Mouse (Mus musculus): ENCODE results near the gene Rnf5.
A peak's percentile ranks its signal among the peaks of the same experiment; 100 is the strongest.

Gene Rnf5

GRCm38 (mm10) chr17:34603375-34604060 is at the start of gene Rnf5:
Rnf5 (minus strand) TSS chr17:34603690.
- DNase-seq: peak; percentile 98

DNA sequence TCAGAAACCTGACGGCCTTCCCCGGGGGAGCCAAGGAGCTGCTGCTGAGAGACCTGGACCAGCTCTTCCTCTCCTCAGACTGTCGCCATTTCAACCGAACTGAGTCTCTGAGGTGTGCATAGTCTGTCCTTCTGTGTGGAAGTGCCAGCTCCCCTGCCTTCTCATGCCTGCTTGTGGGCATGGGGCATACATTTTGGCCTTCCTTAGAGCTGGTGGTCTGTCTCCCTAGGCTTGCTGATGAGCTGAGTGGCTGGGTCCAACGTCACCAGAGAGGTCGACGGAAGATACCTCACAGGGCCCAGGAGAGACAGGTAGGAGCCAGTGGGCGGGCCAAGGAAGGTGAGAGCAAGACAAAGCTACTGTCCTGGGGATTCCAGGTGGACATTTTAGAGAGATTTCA is 49.5 kb upstream of the Rnf5 start:
- no peak for DNase-seq

GRCm38 (mm10) chr17:34652546-34652945 is 49.1 kb upstream of the Rnf5 start:
- DNase-seq: no peak

DNA sequence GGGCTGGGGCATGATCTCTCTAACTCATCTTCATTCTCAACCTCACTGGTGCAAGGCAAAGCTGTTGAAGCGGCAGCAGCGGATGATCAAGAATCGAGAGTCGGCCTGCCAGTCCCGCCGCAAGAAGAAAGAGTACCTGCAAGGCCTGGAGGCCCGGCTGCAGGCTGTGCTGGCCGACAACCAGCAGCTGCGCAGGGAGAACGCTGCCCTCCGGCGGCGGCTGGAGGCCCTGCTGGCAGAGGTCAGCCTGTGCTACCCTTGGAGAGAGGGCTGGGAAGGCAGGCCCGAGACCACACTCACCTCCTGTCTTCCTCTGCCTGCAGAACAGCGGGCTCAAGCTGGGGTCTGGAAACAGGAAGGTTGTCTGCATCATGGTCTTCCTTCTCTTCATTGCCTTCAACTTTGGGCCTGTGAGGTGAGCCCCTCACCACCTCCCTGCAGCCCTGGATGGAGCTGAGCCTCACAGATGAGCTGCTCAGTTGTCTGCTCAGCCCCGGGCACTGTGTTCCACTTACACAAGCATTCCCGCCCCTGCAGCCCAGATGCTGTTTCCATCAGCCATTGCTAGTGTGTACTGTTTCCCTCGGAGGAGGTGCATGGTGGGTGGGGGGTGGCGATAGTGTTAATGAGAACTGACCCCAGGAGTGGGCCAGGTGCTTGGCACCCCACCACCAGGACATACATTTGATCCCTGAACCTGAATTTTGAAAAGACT is 48.2 kb upstream of the Rnf5 start:
- no peak for DNase-seq

DNA sequence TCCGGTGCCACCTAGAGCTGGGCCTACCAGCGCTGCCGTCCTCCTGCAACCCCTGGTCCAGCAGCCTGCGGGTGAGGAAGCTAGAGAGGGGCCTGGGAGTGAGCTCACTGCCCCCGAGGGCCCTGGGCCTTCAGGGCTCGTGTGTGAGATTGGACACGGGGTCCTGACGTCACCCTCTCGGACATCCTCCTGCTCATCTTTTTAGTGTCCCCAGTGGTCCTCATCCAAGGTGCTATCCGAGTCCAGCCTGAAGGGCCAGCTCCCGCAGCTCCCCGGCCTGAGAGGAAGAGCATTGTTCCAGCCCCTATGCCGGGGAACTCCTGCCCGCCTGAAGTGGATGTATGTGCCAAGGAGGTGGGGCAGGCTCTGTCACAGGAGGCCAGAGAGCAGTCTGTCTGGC is 47.3 kb upstream of the Rnf5 start:
- DNase-seq: no peak

- DNase-seq: no peak
These were observed 45.8 kb upstream of the Rnf5 start for GRCm38 (mm10) chr17:34649106-34649864.

DNA sequence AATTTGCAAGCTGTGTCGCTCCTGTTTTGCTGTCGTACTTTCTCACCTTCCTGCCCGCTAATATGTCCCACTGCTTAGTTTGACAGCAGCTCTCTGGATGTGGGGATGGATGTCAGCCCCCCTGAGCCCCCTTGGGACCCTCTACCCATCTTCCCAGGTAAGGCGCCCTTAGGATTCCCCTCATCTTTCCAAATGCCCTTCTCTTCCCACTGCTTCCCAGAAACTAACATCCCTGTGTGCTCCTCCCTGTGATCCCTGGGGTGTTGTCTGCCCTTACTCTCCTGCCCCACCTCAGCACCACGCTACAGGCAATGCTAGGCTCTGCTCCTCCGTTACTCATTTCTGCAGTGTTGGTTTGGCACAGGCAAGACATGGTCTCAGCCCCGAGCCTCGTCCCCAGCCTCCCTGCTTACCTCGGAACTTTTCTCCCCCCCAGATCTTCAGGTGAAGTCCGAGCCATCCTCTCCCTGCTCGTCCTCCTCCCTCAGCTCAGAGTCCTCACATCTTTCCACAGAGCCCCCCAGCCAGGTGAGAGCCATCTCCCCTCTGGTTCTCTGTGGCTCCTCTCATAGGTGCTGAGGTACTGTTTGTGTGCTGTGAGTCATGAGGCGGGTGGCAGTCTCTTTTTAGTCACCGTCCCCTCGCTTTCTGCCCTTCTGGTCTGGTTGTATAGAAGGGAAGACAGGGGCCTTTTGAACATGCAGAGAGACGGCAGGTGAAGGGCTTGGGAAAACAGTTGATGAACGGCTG is 44.8 kb upstream of the Rnf5 start:
- peak; percentile 30 for DNase-seq

- peak; percentile 94 for DNase-seq
These were observed 43.7 kb upstream of the Rnf5 start, which contains the start of gene Atf6b for GRCm38 (mm10) chr17:34646906-34647787. Atf6b (plus strand) TSS chr17:34647146.

DNA sequence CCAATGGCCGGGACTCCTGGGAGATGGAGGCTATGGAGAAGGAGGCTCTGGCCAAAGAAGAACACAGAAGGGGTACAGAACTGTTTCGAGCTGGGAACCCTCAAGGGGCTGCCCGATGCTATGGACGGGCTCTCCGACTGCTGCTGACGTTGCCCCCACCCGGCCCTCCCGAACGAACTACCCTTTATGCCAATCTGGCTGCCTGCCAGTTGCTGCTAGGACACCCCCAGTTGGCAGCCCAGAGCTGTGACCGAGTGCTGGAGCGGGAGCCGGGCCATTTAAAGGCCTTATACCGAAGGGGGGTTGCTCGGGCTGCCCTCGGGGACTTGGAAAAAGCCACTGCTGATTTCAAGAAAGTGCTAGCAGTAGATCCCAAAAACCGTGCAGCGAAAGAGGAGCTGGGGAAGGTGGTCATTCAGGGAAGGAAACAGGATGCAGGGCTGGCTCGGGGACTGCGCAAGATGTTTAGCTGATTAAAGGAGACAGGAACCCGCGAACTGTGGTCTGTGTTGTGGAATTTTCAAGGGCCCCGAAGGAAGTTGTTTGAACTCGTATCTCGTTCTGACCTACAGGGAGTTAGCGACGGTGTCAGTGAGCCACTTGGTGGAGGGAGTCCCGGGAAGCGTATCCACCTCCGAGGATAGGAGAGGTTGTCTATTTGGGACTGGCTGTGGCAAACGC is 42.5 kb upstream of the Rnf5 start:
- peak; percentile 60 for DNase-seq

DNA sequence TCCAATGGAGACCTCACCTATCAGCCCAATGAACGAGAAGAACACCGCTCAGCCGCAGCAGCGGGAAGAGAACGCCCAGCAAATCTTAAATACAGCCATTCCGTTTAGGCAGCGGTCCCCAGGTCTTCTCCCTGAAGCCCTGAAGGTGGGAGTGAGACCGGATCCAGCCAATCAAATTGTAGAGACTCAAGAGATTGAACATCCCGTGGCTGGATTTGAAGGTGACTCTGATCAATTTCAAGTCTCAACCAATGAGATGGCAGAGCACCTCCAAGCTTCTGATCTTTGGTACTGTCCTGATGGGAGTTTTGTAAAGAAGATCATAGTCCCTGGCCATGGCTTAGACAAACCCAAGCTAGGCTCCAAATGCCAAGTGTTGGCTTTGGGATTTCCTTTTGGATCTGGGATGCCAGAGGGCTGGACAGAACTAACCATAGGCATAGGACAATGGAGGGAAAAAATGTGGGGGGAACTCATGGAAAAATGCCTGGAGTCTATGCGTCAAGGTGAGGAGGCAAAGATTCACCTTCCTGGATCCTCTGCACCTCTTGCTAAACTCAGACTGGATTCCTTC is 41.9 kb upstream of the Rnf5 start:
- no peak for DNase-seq

- peak; percentile 95 for DNase-seq
These were observed 41.1 kb upstream of the Rnf5 start, which contains the start of gene Fkbpl for GRCm38 (mm10) chr17:34644608-34645007. Fkbpl (plus strand) TSS chr17:34644764.

DNA sequence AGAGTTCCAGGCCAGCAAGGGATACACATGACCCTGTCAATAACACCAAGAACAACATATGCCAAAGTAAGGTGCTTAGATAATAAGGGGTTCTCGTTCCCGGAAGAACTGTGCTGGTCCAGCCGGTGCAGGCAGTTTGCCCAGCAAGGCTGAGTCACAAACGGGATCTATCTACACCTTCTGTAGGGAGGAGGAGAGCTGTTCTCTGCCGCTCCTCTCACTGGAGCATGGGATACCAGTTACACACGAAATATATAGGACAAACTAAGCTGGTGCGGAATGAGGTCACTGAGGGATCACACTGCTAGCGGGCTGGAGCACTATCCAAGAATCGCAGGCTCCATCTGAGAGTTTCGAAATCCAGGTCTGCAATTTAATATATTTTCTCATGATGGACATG is 40.5 kb upstream of the Rnf5 start:
- peak; percentile 61 for DNase-seq

DNA sequence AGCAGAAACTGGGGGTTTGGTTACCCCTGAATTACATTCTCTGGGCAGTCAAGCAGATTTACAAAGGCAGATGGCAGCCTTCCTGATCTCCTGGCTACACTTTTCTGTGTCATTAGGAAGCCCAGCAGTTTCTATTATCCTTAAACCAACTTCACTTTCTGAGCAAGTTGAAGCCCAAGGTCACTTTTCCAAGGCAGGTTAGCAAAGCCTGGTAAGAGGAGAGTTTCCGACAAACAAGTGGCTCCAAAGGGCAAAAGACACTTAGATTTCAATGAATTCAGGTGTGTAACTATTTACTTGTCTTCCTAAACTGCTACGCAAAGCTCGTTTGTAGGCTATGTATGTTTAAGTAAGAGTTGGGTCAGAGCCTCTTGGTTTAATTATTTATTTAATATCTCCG is 39.9 kb upstream of the Rnf5 start:
- no peak for DNase-seq

DNA sequence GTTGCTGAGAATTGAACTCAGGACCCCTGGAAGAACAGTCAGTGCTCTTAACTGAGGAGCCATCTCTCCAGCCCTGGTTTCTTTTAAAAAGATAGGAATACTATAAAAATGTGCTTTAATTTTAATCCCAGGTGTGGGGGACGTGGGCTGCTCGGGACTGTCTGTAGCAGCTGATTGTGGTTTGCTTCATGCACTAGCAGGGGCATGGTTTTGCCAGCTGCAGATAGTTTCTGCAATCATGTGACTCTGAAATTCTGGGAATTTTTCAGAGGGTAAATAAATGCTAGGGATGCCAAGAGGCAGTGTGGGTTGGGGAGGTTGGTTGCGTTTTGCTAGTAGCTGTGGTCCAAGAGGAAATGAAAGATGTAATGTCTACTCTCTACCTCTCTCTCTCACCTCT is 38.5 kb upstream of the Rnf5 start:
- no peak for DNase-seq

DNA sequence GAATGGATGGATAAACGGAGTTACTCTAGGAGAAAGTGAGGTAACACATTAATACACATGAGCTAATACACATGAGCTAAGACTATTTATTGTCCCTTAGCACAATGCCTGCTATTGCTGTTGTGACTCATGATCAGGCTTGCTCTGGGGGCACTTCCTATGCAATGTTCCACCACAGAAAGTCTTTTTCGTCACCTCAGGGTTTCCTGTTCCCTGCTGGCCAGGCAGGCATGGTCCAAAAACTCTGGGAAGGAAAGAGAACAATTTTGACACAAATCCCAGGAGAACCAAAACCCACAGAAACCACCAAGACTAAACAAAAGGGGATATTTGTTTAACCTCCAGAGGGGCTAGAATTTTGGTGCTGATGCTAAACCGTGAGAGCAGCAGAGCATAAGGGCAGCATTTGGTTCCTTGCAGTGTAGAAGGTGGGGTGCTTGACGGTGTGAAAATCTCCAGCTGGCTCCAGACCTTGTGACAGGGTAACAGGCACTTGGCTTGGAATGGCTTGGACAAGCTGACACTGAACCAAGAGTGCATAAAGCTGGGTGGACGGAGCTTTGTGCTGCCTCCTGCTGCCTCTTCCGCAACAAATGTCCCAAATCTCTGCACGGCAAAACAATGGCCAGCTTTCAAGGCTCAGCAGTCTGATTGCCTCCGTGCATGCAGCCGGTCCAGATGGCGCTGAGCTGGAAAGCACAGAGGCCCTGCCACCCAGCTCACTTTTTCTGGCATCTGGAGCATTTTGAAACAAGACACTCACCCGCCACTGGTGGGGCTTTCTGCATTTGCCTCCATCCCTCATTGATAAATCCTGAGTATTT is 37.5 kb upstream of the Rnf5 start:
- DNase-seq: peak; percentile 84

DNA sequence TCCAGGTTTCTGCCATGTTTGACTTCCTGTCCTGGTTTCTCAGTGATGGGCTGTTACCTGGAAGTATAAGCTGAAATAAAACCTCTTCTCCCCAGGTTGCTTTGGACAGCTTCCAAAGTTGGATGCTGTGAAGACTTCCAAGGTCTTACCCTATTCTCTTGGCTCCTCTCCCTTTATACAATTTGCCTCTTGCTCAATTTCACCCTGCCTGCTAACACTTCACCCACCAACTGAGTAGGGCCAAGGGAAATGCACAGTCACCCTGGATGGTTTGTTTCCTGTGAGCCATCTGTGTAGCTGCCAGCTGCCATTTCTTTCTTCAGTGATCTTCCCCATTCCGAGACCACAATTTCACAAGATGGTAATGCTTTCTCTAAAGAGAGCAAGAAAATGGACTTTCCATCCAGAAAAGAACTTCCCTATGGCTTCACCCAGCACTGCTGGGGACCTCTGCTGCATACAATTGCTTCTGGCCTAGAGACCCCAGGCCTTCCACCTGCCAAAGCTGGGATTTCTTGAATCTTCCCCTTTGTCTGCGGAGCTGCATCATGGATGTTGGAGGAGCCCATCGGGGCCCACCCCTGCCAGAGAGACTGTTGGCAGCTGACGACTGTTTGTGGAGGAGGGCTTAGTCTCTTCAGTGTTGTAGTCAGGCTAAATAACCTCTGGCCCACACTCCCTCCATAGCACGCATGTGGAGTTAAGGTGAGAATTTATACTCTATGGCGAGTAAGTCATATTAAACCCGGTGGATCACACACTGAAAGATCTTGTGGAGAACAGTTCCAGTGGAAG is 36.2 kb upstream of the Rnf5 start:
- peak; percentile 38 for DNase-seq

- no peak for DNase-seq
These were observed 34.0 kb upstream of the Rnf5 start for GRCm38 (mm10) chr17:34637459-34637858.

DNA sequence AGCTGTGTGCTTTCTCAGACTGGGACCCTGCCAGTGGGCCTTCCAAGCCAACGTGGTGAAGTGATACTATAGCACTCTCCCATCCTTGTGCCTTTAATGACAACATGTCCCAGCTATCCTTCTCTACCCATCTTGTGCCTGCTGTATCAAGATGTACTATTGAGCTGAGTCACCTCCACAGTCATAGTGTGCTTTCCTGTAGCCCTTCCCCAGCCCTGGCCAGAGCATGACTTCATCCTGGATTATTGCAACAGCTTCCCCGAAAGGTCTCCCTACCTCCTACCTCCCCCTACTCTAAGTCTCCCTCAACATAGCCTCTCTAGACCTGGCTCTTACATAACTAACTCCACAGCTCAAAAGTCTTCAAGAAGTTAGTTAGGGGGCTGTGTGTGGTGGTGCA is 32.2 kb upstream of the Rnf5 start:
- DNase-seq: no peak

DNA sequence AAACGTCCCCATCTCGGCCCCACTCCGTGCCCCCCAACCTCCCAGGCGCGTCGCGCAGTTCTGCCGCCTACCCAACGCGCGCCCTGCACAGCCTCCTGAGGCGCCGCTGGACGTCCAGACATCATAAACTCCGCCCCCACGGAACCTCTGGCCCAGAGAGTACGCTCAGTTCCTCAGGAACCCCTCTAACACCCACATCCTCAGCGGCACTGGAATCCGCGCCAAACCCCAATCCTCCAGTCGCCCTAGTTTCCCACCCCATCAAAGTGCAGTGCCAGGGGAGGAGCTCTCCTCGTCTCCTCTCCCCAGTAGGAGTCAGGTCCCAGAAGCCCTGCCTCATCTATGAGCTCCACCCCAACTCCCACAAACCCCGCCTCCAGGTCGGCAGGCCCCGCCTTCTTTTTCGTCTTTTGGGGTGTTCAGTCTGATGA is 28.8 kb upstream of the Rnf5 start:
- DNase-seq: peak; percentile 86

Data from cerebellum, adult 11 months (tissue).